Mouse (Mus musculus): ENCODE measurements around the gene Sox6.

DNA sequence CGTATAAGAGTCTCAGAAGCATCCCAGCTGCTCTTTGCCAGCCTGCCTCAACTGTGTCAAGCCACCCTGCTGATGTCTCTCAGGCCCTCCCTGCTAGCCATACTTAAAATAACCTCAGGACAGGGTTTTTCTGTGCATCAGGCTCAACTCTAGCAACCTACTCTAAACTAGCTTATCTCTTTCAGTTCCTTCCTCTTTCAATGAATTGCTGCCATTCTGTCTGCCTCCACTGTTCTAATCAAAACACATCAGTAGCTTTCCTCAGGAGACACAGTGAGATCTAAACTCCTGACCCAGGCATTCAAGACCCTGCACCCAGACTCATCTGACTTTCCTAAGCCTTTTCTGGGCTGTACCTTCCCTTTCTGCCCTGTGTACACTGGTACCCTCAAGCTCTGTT is 219.5 kb downstream of the Sox6 start:
- TF ChIP-seq CTCF (IDR thresholded peaks at IDR 0.05; ENCODE audit: borderline replicate concordance, insufficient read depth, low read depth, low read length): no peak
- TF ChIP-seq POLR2A (IDR thresholded peaks at IDR 0.05; ENCODE audit: borderline replicate concordance, insufficient read depth, low read length): no peak

Measured in cerebellum, adult 2 months (tissue).